ENCODE assay signal across 14 mouse cellular contexts in the genomic region with DNA sequence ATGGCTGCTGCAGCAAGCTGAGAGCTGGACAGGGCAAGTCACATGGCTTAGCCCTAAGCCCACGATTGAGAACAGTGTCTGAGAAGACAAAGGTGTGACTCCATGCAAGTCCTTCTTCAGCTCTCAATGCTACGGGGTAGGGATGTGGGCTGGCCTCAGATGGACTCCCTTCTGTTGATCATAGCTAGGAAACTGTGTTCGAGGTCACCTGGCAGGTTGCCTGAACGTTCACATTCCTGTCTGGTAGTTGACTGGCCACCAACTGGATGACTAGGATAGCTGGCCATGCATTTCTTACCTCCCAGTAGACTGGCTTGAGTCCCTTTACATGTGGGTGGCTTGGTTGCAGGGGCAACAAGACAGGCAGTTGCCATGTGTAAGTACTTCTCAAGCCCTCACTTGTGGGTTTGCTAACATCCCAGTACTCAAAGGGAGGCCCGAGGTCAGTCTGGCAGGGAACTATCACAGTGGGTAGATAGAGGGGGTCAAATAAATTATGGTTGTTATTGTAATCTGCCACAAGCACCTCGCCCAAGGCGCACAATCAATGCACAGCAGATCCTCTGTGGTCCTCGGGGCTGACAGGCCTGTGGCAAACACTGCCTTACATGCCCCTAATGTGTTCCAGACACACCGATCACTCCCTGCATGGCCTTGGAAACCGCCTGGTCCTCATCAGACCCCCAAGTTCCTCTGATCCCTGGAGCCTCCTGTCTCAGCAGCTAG.
A peak's percentile ranks its signal among the peaks of the same experiment; 100 is the strongest.
DNase-seq lines count a peak whose midpoint lies in the region; ATAC-seq lines count a peak whose summit lies in the region.
"Had no signal": no experiment of that assay in that cellular context is flagged by ENCODE, and none has a peak within 500 bp of the region (broad histone marks: within the 10 kb centered on the region; RNA-seq: fewer than 3 reads in every experiment).

No protein-coding gene starts in this region.

- H3K4me1 ChIP-seq in kidney, embryonic 16.5 days (ENCODE audit: insufficient read depth, low read length): peaks cover 15% of the 10 kb centered on the region
- H3K4me1 ChIP-seq in limb, embryonic 11.5 days (ENCODE audit: control insufficient read depth, insufficient read depth, low read length): peaks cover 10% of the 10 kb centered on the region; the same call in 1 of the 2 replicates
- H3K4me1 ChIP-seq: megakaryocyte, embryonic 14.5 days had no signal

- no peaks in the 10 kb centered on the region for H3K36me3 ChIP-seq in kidney, embryonic 16.5 days (ENCODE audit: insufficient read depth, low read length)
- H3K36me3 ChIP-seq in limb, embryonic 11.5 days (ENCODE audit: control insufficient read depth, insufficient read depth, low read length): no peaks in the 10 kb centered on the region

- no peaks in the 10 kb centered on the region for H3K9me3 ChIP-seq in kidney, embryonic 16.5 days (ENCODE audit: low read length)
- H3K9me3 ChIP-seq in limb, embryonic 11.5 days (ENCODE audit: control insufficient read depth, low read length): no peaks in the 10 kb centered on the region
- H3K9me3 ChIP-seq: megakaryocyte, embryonic 14.5 days had no signal

- H3K4me3 ChIP-seq in kidney, embryonic 16.5 days (ENCODE audit: low read length): no peak overlapping the region
- no peak overlapping the region for H3K4me3 ChIP-seq in limb, embryonic 11.5 days (ENCODE audit: low read depth, low read length)
- H3K4me3 ChIP-seq: megakaryocyte, embryonic 14.5 days had no signal

- peak; percentile 32 for DNase-seq in kidney, adult 11 months
- DNase-seq in embryo, embryonic 10 days (ENCODE audit: low spot score): peak; percentile 72
- peak; percentile 18 for DNase-seq in fibroblast of lung, adult 2 months (ENCODE audit: low read depth)
- DNase-seq in limb, embryonic 11.5 days (ENCODE audit: low spot score): peak; percentile 68
- no peak for DNase-seq in layer of hippocampus, adult 9-11 months
- no peak for DNase-seq in left cerebral cortex, postnatal 10 days (ENCODE audit: extremely low spot score in 1 of 2, low spot score in 2 of 2)
- DNase-seq: cerebellum, postnatal 14 days; gastrocnemius, postnatal 14 days; lung, adult 2 months; thymus, adult 18-20 months had no signal

- ATAC-seq in kidney, embryonic 16.5 days (ENCODE audit: low FRiP score, low TSS enrichment): no peak
- ATAC-seq in limb, embryonic 11.5 days (ENCODE audit: insufficient number of reproducible peaks, low FRiP score, low TSS enrichment, low read depth): no peak
- ATAC-seq in granulocyte monocyte progenitor cell, adult 5-6 weeks (replicated peaks; ENCODE audit: poor library complexity, severe bottlenecking): no peak
- ATAC-seq: intestine, embryonic 16.5 days had no signal

- no peaks in the 10 kb centered on the region for H3K27me3 ChIP-seq in kidney, embryonic 16.5 days (ENCODE audit: insufficient read depth, low read length)
- H3K27me3 ChIP-seq in limb, embryonic 11.5 days (ENCODE audit: control insufficient read depth, insufficient read depth, low read length): no peaks in the 10 kb centered on the region

- H3K9ac ChIP-seq in kidney, embryonic 16.5 days (replicated peaks; ENCODE audit: low read length): no peak overlapping the region
- no peak overlapping the region for H3K9ac ChIP-seq in limb, embryonic 11.5 days (ENCODE audit: low read length)

- intact Hi-C loops in left cerebral cortex, postnatal 10 days (cut with DNase I): no loop called here

- whole genome bisulfite sequencing in kidney, embryonic 16.5 days: 66% methylated on average over 10 of the region's 10 CpGs
- WGBS in limb, embryonic 11.5 days: 33% methylated on average over 10 of the region's 10 CpGs

- no peak overlapping the region for H3K4me2 ChIP-seq in kidney, embryonic 16.5 days (replicated peaks; ENCODE audit: low read depth, low read length)
- no peak overlapping the region for H3K4me2 ChIP-seq in limb, embryonic 11.5 days (ENCODE audit: low read depth, severe bottlenecking)

- H3K27ac ChIP-seq in kidney, embryonic 16.5 days (ENCODE audit: low read length): no peak overlapping the region
- H3K27ac ChIP-seq in limb, embryonic 11.5 days (replicated peaks; ENCODE audit: low read depth, low read length): no peak overlapping the region

Comparison
In these comparisons a context has a peak if more than half of its experiments do, and no peak if none do; other contexts are left out.
1. DNase-seq: peak in kidney, adult 11 months (single experiment), embryo, embryonic 10 days (single experiment), fibroblast of lung, adult 2 months (single experiment) and limb, embryonic 11.5 days (single experiment); none in layer of hippocampus, adult 9-11 months (single experiment) and left cerebral cortex, postnatal 10 days (0 of 2).